Mouse (Mus musculus) forebrain, embryonic 16.5 days (tissue): ENCODE measurements around the gene Srsf2. TPM values are rescaled to one million over a fixed set of nuclear protein-coding genes. Genes with fewer than 3 reads are reported as not detected.

Experiments used
- ATAC-seq: fragments of 200-750 bp; cut with Nextera tagmentation; 2 replicates; pipeline ENCODE4 v1.8.0; 2017; ENCODE audit warnings: mild to moderate bottlenecking, moderate library complexity
- H3K27ac ChIP-seq: fragments of 300-500 bp; sonication (generic); 2 replicates; pipeline ENCODE4 v1.5.1; 2014; ENCODE audit warnings: low read length, control low read depth
- H3K27me3 ChIP-seq: fragments of 300-500 bp; sonication (generic); replicated peaks from 2 replicates; pipeline ENCODE4 v1.6.1; 2014; ENCODE audit warnings: low read length; ENCODE audit not compliant: control insufficient read depth, insufficient read depth
- H3K36me3 ChIP-seq: fragments of 300-500 bp; sonication (generic); 2 replicates; pipeline ENCODE4 v1.6.1; 2014; ENCODE audit not compliant: control insufficient read depth, insufficient read depth
- H3K4me1 ChIP-seq: fragments of 300-500 bp; sonication (generic); replicated peaks from 2 replicates; pipeline ENCODE4 v1.6.1; 2014; ENCODE audit warnings: low read length; ENCODE audit not compliant: control insufficient read depth, insufficient read depth
- H3K4me2 ChIP-seq: fragments of 300-500 bp; sonication (generic); 2 replicates; pipeline ENCODE4 v1.6.1; 2014; ENCODE audit warnings: mild to moderate bottlenecking, low read length, control low read depth
- H3K4me3 ChIP-seq: fragments of 300-500 bp; sonication (generic); replicated peaks from 2 replicates; pipeline ENCODE4 v1.5.1; 2014; ENCODE audit warnings: mild to moderate bottlenecking, low read length, control low read depth
- H3K9ac ChIP-seq: fragments of 300-500 bp; sonication (generic); replicated peaks from 2 replicates; pipeline ENCODE4 v1.6.1; 2014; ENCODE audit warnings: low read depth, low read length, control low read depth
- H3K9me3 ChIP-seq: fragments of 300-500 bp; sonication (generic); 2 replicates; pipeline ENCODE4 v1.6.1; 2016; ENCODE audit warnings: low read length; ENCODE audit not compliant: control insufficient read depth
- WGBS: fragments of 180-500 bp; shearing (Covaris S2); extraction: QIAGEN DNeasy Blood & Tissue Kit; methylation state at CpG from one replicate; pipeline ENCODE4 v1.1.7; 2014; 5-methylcytosine and 5-hydroxymethylcytosine counted together
- polyA plus RNA-seq: library from polyadenylated mRNA; unstranded; fragments of >200 nt; fragmentation: Nextera tagmentation; extraction: Ambion mirVana; gene quantifications from 2 replicates; pipeline ENCODE4 v1.2.1, GENCODE M21; 2015

Gene Srsf2
- polyA plus RNA-seq, 1 experiment from 2014 or later: 649 TPM

DNA sequence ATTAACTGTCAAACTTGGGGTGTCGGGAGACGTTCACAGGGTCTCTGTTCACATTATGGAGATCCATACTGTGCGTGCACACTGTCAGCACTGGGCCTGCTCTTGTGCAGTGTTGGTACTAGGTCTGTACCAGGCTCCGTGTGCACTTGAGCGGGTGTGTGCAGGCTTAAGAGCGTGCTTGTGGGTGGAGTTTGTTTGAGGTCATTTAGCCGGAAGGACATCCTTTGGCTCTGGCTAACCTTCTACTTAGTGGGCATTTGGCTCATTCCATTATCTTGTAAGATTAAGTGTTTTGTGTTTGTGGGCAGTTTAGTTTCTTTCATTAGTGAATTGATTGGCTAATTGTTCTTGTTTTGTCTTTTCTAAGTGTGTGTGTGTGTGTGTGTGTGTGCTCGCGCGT is 29.6 kb upstream of the Srsf2 start:
- Histone ChIP-seq H3K36me3 (no peaks in the 10 kb centered on the region), H3K9me3 (no peaks in the 10 kb centered on the region), H3K9ac (no peak overlapping the region), H3K4me2 (no peak overlapping the region), H3K4me3 (no peak overlapping the region), H3K27ac (no peak overlapping the region), H3K27me3 (no peaks in the 10 kb centered on the region), H3K4me1 (peaks cover 8% of the 10 kb centered on the region)
- 77% methylated on average over 10 of the region's 10 CpGs for WGBS
- ATAC-seq: no peak

DNA sequence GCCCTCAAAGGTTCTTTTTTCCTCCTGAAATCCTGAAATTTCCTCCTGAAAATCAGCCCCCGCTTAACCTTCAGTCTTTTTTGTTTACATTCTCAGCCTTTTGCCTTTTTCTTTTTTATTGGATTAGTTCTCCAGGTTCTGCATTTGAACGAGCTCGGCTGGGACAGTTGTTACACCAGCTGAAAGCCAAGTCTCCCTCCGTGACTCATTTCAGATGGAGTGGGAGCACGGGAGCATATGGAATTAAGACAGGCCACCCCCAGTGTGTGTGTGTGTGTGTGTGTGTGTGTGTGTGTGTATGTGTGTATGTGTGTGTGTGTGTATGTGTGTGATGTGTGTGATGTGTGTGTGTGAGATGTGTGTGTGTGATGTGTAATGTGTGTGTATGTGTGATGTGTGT is 28.5 kb upstream of the Srsf2 start:
- 41% methylated on average over 5 of the region's 5 CpGs for WGBS
- Histone ChIP-seq H3K36me3 (no peaks in the 10 kb centered on the region), H3K27me3 (no peaks in the 10 kb centered on the region), H3K4me3 (no peak overlapping the region), H3K4me2 (no peak overlapping the region), H3K27ac (no peak overlapping the region), H3K4me1 (peaks cover 8% of the 10 kb centered on the region), H3K9ac (no peak overlapping the region), H3K9me3 (no peaks in the 10 kb centered on the region)
- no peak for ATAC-seq

DNA sequence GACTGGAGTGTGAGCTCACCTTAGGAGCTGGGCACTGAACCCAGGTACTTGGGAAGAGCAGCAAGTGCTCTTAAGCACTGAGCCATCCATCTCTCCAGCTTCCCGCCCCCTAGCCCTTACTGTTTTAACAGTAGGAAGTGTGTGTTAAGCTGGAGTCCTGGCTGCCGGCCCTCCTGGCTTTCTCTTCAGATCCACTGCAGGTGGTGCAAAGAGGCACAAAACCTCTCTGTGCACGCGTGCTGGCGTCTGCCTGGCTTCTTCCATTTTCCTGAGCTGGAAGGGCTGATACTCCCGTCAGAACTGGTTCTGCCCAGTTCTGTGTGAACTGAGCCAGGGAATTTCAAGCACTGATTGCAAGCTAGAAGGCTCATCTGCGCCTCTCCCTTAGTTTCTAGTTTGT is 27.9 kb upstream of the Srsf2 start:
- no peaks in the 10 kb centered on the region for H3K9me3 ChIP-seq
- 56% methylated on average over 7 of the region's 7 CpGs for WGBS
- H3K9ac ChIP-seq: no peak overlapping the region
- H3K4me1 ChIP-seq: peaks cover 6% of the 10 kb centered on the region
- H3K36me3 ChIP-seq: no peaks in the 10 kb centered on the region
- no peaks in the 10 kb centered on the region for H3K27me3 ChIP-seq
- H3K4me3 ChIP-seq: no peak overlapping the region
- H3K27ac ChIP-seq: no peak overlapping the region
- no peak for ATAC-seq
- no peak overlapping the region for H3K4me2 ChIP-seq

DNA sequence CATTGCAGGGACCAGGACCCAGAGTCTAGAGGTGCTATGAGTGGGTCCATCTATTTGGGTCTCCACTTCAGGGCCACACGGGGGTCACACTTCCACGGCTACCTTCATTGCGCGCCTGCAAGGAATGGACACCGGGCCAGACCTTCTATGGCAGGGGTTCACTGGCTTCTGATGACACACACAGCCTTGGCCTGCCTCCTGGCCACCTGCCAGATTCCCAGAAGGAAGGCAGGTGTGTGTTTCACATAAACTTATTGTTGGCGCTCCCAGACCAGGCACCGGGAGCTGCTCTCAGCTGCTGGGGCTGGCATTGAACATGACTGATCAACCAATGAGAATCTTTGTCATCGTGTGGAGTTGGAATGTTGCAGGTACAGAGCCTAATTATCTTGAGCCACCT is 25.6 kb upstream of the Srsf2 start:
- Histone ChIP-seq H3K36me3 (peaks cover 8% of the 10 kb centered on the region), H3K4me3 (no peak overlapping the region), H3K9me3 (no peaks in the 10 kb centered on the region), H3K9ac (no peak overlapping the region), H3K4me2 (no peak overlapping the region), H3K4me1 (no peaks in the 10 kb centered on the region), H3K27ac (no peak overlapping the region), H3K27me3 (no peaks in the 10 kb centered on the region)
- WGBS: 87% methylated on average over 8 of the region's 8 CpGs
- no peak for ATAC-seq

DNA sequence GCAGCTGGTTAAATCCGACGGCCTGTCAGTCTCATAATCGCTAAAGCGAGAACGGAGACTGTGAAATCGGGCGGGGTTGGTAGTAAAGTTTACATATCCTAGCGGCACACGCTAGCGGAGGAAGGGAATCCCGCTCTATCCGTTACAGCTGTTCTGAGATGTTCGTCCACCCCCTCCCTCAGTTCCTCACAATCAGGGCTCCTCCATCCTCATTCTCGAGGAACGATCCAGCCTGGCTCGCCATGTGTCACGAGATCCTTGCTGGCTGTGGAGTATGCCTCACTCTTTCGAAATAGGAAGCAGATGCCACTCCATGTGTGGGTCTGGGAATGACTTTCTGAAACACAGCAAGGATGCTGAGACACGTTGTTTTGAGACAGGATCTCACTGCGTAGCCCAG is 21.1 kb upstream of the Srsf2 start:
- Histone ChIP-seq H3K36me3 (peaks cover 19% of the 10 kb centered on the region), H3K4me3 (no peak overlapping the region), H3K9me3 (no peaks in the 10 kb centered on the region), H3K9ac (no peak overlapping the region), H3K27me3 (no peaks in the 10 kb centered on the region), H3K4me2 (no peak overlapping the region), H3K4me1 (no peaks in the 10 kb centered on the region), H3K27ac (no peak overlapping the region)
- no peak for ATAC-seq
- WGBS: 81% methylated on average over 20 of the region's 20 CpGs

DNA sequence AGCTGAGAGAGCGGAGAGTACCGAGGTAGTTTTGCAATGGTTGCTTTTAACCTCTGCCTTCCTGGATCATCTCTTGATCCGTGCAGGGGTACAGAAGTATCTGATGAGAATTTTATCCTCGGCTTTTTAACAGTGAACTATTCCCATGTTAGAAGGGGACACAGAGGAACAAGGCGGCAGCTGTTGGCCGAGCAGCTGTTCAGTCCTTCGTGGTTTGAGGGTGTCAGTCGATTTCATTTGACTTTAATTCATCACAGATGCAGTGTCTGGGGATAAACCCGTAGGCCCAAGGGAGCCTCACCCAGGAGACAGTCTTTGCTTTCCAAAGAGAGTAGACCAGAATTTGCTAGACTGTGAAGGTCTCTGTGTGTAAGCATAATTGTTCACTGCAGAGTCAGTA is 18.6 kb upstream of the Srsf2 start:
- H3K9ac ChIP-seq: no peak overlapping the region
- no peaks in the 10 kb centered on the region for H3K4me1 ChIP-seq
- 90% methylated on average over 9 of the region's 9 CpGs for WGBS
- no peaks in the 10 kb centered on the region for H3K9me3 ChIP-seq
- H3K36me3 ChIP-seq: peaks cover 20% of the 10 kb centered on the region
- H3K27ac ChIP-seq: no peak overlapping the region
- no peak overlapping the region for H3K4me3 ChIP-seq
- no peak overlapping the region for H3K4me2 ChIP-seq
- ATAC-seq: no peak
- no peaks in the 10 kb centered on the region for H3K27me3 ChIP-seq

DNA sequence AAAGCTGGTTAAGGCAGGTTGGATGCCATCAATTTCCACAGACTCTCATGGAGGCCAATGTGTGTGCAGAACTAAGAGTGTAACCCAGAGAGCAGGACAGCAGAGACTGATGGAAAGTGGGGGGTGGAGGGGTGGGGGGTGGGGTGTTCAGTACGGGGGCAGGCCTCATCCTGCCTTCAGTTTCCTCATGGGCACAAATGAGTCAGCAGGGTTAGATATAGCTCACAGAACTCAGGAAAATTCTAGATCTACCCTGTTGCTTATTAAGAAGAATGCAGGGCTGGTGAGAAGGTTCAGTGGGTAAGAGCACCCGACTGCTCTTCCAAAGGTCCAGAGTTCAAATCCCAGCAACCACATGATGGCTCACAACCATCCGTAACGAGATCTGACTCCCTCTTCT is 16.7 kb upstream of the Srsf2 start:
- H3K9ac ChIP-seq: no peak overlapping the region
- H3K4me3 ChIP-seq: no peak overlapping the region
- no peaks in the 10 kb centered on the region for H3K9me3 ChIP-seq
- no peak for ATAC-seq
- peaks cover 28% of the 10 kb centered on the region for H3K36me3 ChIP-seq
- 93% methylated on average over 4 of the region's 4 CpGs for WGBS
- H3K27me3 ChIP-seq: no peaks in the 10 kb centered on the region
- H3K27ac ChIP-seq: no peak overlapping the region
- no peaks in the 10 kb centered on the region for H3K4me1 ChIP-seq
- H3K4me2 ChIP-seq: no peak overlapping the region

DNA sequence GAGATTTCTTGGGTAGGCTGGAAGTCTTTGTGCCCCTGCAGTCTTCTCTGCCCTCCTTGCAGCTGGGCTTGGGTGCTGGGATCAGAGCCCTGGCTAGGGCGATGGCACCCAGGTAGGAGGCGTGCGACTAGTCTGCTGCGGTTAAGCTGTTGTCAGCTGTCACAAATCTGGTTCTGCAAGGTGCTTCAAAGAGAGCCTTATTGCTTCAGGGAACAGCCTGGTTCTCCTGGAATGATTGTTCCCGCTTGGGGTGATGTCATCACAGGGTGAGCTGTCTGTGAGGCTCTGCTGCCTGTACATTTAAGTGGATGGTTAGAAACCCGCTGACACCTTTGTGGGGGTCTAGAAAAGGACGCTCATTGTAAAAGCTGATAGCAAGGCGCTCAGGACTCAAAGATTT is 16.3 kb upstream of the Srsf2 start:
- Histone ChIP-seq H3K4me1 (no peaks in the 10 kb centered on the region), H3K36me3 (peaks cover 26% of the 10 kb centered on the region), H3K27ac (no peak overlapping the region), H3K4me2 (no peak overlapping the region), H3K9ac (no peak overlapping the region), H3K4me3 (no peak overlapping the region), H3K9me3 (no peaks in the 10 kb centered on the region), H3K27me3 (no peaks in the 10 kb centered on the region)
- ATAC-seq: no peak
- WGBS: 91% methylated on average over 8 of the region's 8 CpGs

DNA sequence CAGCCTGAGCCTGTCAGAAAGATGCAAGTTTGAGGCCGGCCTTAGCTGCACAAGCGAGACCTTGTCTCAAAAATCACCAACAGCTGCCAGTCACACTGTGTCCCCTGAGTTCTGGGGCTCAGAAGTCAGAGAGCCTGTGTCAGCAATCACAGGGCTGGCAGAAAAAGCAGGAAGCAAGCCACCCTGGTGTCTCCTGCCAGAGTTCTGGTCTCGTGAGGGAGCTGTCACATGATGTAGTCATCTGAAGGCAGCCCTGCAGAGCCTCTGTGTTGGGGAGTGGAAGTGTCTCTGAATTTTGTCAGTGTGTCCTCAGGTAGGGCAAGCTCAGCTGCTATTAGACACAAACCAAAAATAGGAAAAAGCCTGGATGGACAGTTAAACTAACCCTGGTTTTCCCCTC is 15.2 kb upstream of the Srsf2 start:
- H3K27ac ChIP-seq: no peak overlapping the region
- WGBS: 81% methylated on average over 3 of the region's 3 CpGs
- H3K9me3 ChIP-seq: no peaks in the 10 kb centered on the region
- H3K27me3 ChIP-seq: no peaks in the 10 kb centered on the region
- no peak overlapping the region for H3K9ac ChIP-seq
- no peak overlapping the region for H3K4me2 ChIP-seq
- ATAC-seq: no peak
- no peaks in the 10 kb centered on the region for H3K4me1 ChIP-seq
- H3K36me3 ChIP-seq: peaks cover 21% of the 10 kb centered on the region
- H3K4me3 ChIP-seq: no peak overlapping the region

DNA sequence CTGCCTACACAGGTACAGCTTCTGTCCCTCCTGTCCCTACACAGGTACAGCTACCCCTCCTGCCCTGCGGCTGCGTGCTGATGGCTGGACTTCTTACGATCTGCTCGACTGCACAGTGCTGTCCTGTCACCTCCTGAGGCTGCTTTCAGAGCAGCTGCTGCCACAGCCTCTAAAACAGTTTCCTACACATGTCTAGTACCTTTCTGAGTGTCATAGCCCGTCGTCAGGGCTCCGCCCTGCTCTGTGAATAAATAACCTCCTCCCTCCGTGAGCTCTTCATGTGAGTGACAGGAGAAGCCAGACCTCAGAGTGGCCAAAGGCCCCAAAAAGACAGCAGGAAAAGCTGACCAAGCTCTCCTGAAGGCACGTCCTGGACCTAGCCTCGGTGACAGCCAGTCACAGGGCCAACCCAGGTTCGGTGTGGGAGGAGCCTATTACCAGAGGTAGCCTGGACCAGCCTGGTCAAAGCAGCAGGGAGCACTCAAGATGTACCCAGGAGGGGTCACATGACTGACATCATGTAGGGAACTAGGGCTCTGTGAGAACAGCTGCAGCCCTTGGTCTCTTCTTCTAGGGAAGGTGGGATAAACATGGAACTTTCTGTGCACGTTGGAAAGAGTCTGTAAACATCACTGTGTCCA is 13.2 kb upstream of the Srsf2 start:
- H3K36me3 ChIP-seq: peaks cover 29% of the 10 kb centered on the region
- WGBS: 86% methylated on average over 12 of the region's 12 CpGs
- H3K4me3 ChIP-seq: no peak overlapping the region

More for the DNA sequence above, 13.2 kb upstream of the Srsf2 start:
- Histone ChIP-seq H3K9ac (no peak overlapping the region), H3K27ac (no peak overlapping the region), H3K27me3 (no peaks in the 10 kb centered on the region), H3K4me2 (no peak overlapping the region), H3K9me3 (no peaks in the 10 kb centered on the region), H3K4me1 (no peaks in the 10 kb centered on the region)
- no peak for ATAC-seq
